ENCODE assay signal across 15 mouse cellular contexts in the genomic region with DNA sequence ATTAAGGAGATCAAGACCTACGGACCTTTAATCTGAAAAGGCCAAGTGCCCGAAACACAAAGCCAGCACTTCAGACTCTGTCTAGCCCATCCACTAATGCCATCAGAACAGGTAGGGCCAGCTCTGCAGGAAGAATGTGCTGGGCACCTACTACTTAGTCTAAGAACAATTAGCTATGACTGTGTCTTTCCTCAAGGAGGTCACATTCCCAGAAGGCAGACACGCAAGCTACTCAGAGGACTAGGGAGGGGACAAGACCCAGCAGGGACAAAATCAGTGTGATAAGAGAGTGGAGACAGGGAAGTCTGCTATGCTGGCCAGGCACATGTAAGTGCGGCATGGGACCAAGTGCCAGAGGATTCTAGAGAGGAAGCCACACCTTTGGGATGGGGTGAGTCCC. TPM values are rescaled to one million over a fixed set of nuclear protein-coding genes. Genes with fewer than 3 reads are reported as not detected.
DNase-seq lines count a peak whose midpoint lies in the region; ATAC-seq and TF ChIP-seq lines count a peak whose summit lies in the region.
"Had no signal": no experiment of that assay in that cellular context is flagged by ENCODE, and none has a peak within 500 bp of the region (broad histone marks: within the 10 kb centered on the region; RNA-seq: fewer than 3 reads in every experiment).

No protein-coding gene starts in this region.

- no peak overlapping the region for H3K4me2 ChIP-seq in heart, embryonic 11.5 days
- H3K4me2 ChIP-seq: forebrain, embryonic 12.5 days had no signal

- no peak overlapping the region for H3K4me3 ChIP-seq in heart, embryonic 11.5 days (ENCODE audit: low read depth, low read length)
- no peak overlapping the region for H3K4me3 ChIP-seq in kidney, adult 2 months (ENCODE audit: insufficient read depth, low read depth, low read length)
- H3K4me3 ChIP-seq: forebrain, embryonic 12.5 days; hindbrain, embryonic 10.5 days had no signal

- no peak overlapping the region for H3K27ac ChIP-seq in heart, embryonic 11.5 days (ENCODE audit: low read depth, low read length)
- H3K27ac ChIP-seq in kidney, adult 2 months (ENCODE audit: insufficient read depth, low read depth, low read length): no peak overlapping the region
- H3K27ac ChIP-seq: forebrain, embryonic 12.5 days; hindbrain, embryonic 10.5 days had no signal

- no peaks in the 10 kb centered on the region for H3K36me3 ChIP-seq in heart, embryonic 11.5 days (ENCODE audit: control insufficient read depth, insufficient read depth, low read length)
- H3K36me3 ChIP-seq in kidney, adult 2 months (ENCODE audit: control insufficient read depth, insufficient read depth, low read length): no peaks in the 10 kb centered on the region; the same call in 1 of the 2 replicates
- H3K36me3 ChIP-seq: forebrain, embryonic 12.5 days; hindbrain, embryonic 10.5 days had no signal

- H3K4me1 ChIP-seq in heart, embryonic 11.5 days (ENCODE audit: control insufficient read depth, insufficient read depth, low read length): peaks cover 65% of the 10 kb centered on the region
- H3K4me1 ChIP-seq in kidney, adult 2 months (ENCODE audit: control insufficient read depth, insufficient read depth, low read length): peaks cover 83% of the 10 kb centered on the region

- ATAC-seq in heart, embryonic 11.5 days (replicated peaks; ENCODE audit: insufficient number of reproducible peaks, low FRiP score, low TSS enrichment): no peak
- ATAC-seq: liver, postnatal 0 days had no signal

- TF ChIP-seq CTCF in kidney, adult 2 months (conservative IDR thresholded peaks at IDR 0.05; ENCODE audit: insufficient read depth, insufficient read length, low read depth, low read length): no peak

- 46% methylated on average over 4 of the region's 4 CpGs for WGBS in heart, embryonic 11.5 days (ENCODE audit: insufficient replicate concordance)
- 32% methylated on average over 4 of the region's 4 CpGs for WGBS in kidney, adult 2 months

- no peaks in the 10 kb centered on the region for H3K27me3 ChIP-seq in heart, embryonic 11.5 days (ENCODE audit: control insufficient read depth, insufficient read depth, low read length)
- no peaks in the 10 kb centered on the region for H3K27me3 ChIP-seq in kidney, adult 2 months (replicated peaks; ENCODE audit: control insufficient read depth, insufficient read depth, low read length)
- H3K27me3 ChIP-seq: forebrain, embryonic 12.5 days had no signal

- H3K9ac ChIP-seq in heart, embryonic 11.5 days (ENCODE audit: low read depth, low read length): no peak overlapping the region
- H3K9ac ChIP-seq: forebrain, embryonic 12.5 days; liver, postnatal 0 days had no signal

- TF ChIP-seq POLR2A in kidney, adult 2 months (IDR thresholded peaks at IDR 0.05; ENCODE audit: low read depth, low read length): no peak

- peak; percentile 84 for DNase-seq in heart, adult 11 months
- peak; percentile 27 for DNase-seq in kidney, adult 2 months
- DNase-seq in kidney, adult 8-10 months: no peak
- peak; percentile 57 to 73 for DNase-seq in lung, adult 18-20 months
- peak; percentile 73 for DNase-seq in lung, postnatal 25 days (ENCODE audit: low spot score)
- DNase-seq in cerebellum, postnatal 14 days: no peak
- no peak for DNase-seq in left cerebral cortex, adult 11 months (ENCODE audit: low spot score)
- DNase-seq: cerebellum, adult 9-11 months; embryo, embryonic 11 days; kidney, postnatal 14 days; layer of hippocampus, adult 9-11 months; liver, postnatal 0 days had no signal

- H3K9me3 ChIP-seq in heart, embryonic 11.5 days (replicated peaks; ENCODE audit: control insufficient read depth, low read length): no peaks in the 10 kb centered on the region
- H3K9me3 ChIP-seq: forebrain, embryonic 12.5 days; hindbrain, embryonic 10.5 days had no signal

RNA-seq across cellular contexts. Expression of a gene that starts 13.0 kb away (rescaled TPM):
- 42.5 and 44.2 TPM in 2 replicates for polyA plus RNA-seq in heart, embryonic 11.5 days (2014; fragmentation: Nextera tagmentation; extraction: Ambion mirVana)
- 151 and 179 TPM in 2 replicates for polyA plus RNA-seq in kidney, adult 2 months (2012; rRNA removed)

RNA-seq across cellular contexts. Expression of a gene that starts 52.4 kb away (rescaled TPM):
- 0.72 and 0.82 TPM in 2 replicates for polyA plus RNA-seq in heart, embryonic 11.5 days (2014; fragmentation: Nextera tagmentation; extraction: Ambion mirVana)
- polyA plus RNA-seq in kidney, adult 2 months (2012; rRNA removed): 0.08 and 0.10 TPM in 2 replicates
- polyA plus RNA-seq: liver, postnatal 0 days had no signal

Comparison
In these comparisons a context has a peak if more than half of its experiments do, and no peak if none do; other contexts are left out.
1. DNase-seq: peak in heart, adult 11 months (single experiment), kidney, adult 2 months (single experiment), lung, adult 18-20 months (2 of 2) and lung, postnatal 25 days (single experiment); none in kidney, adult 8-10 months (0 of 2), cerebellum, postnatal 14 days (0 of 2) and left cerebral cortex, adult 11 months (single experiment).